Mouse (Mus musculus) embryonic facial prominence, embryonic 15.5 days (tissue): ENCODE results near the gene Ociad1. TPM values are rescaled to one million over a fixed set of nuclear protein-coding genes. Genes with fewer than 3 reads are reported as not detected.
A peak's percentile ranks its signal among the peaks of the same experiment; 100 is the strongest.

Experiments
- ATAC-seq: fragments of 200-750 bp; cut with Nextera tagmentation; 2 replicates; pipeline ENCODE4 v1.8.0; 2017; ENCODE audit warnings: low read depth, moderate TSS enrichment; ENCODE audit not compliant: insufficient number of reproducible peaks, low FRiP score, low TSS enrichment
- H3K27ac ChIP-seq: fragments of 300-500 bp; sonication (generic); replicated peaks from 2 replicates; pipeline ENCODE4 v1.5.1; 2015; ENCODE audit warnings: mild to moderate bottlenecking, inconsistent platforms
- H3K27me3 ChIP-seq: fragments of 300-500 bp; sonication (generic); 2 replicates; pipeline ENCODE4 v1.6.1; 2015; ENCODE audit warnings: inconsistent platforms
- H3K36me3 ChIP-seq: fragments of 300-500 bp; sonication (generic); 2 replicates; pipeline ENCODE4 v1.6.1; 2015; ENCODE audit warnings: mild to moderate bottlenecking, inconsistent platforms
- H3K4me1 ChIP-seq: fragments of 300-500 bp; sonication (generic); 2 replicates; pipeline ENCODE4 v1.6.1; 2015; ENCODE audit warnings: inconsistent platforms
- H3K4me2 ChIP-seq: fragments of 300-500 bp; sonication (generic); replicated peaks from 2 replicates; pipeline ENCODE4 v1.6.1; 2015; ENCODE audit warnings: mild to moderate bottlenecking, inconsistent platforms
- H3K4me3 ChIP-seq: fragments of 300-500 bp; sonication (generic); replicated peaks from 2 replicates; pipeline ENCODE4 v1.5.1; 2015; ENCODE audit warnings: mild to moderate bottlenecking, inconsistent platforms
- H3K9ac ChIP-seq: fragments of 300-500 bp; sonication (generic); 2 replicates; pipeline ENCODE4 v1.6.1; 2015; ENCODE audit warnings: inconsistent platforms
- H3K9me3 ChIP-seq: fragments of 300-500 bp; sonication (generic); replicated peaks from 2 replicates; pipeline ENCODE4 v1.6.1; 2016; ENCODE audit warnings: inconsistent platforms
- WGBS: fragments of 180-500 bp; shearing (Covaris S2); methylation state at CpG from one replicate; pipeline ENCODE4 v1.1.7; 2015; 5-methylcytosine and 5-hydroxymethylcytosine counted together
- polyA plus RNA-seq: library from polyadenylated mRNA; unstranded; fragments of >200 nt; fragmentation: Nextera tagmentation; extraction: Ambion mirVana; gene quantifications from 2 replicates; pipeline ENCODE4 v1.2.1, GENCODE M21; 2015

Ociad1 gene
- polyA plus RNA-seq, 1 experiment from 2014 or later, result 236 TPM

DNA sequence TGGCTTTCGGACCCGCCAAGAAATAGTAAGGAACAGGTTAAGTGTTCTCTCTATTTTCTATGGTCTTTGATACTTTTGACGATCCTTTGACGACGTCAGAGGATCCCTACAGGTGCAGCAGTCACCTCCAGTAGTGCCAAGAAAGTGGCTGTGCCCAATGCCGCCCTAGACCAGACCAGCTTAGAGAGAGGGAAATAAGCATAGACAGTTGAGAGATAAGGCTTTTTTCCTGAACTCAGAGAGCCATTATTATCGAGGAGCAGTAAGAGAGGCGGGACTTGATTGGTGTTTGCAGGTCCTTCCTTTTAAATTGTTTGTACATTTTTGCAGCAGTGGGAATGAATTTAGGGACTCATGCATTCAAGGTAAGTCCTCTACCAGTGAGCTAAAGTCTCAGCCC lies 34.9 kb upstream of the Ociad1 start:
- H3K36me3 ChIP-seq, result no peaks in the 10 kb centered on the region
- H3K4me2 ChIP-seq, result peak overlapping the region; percentile 77
- no peak overlapping the region for H3K27ac ChIP-seq
- WGBS, result 45% methylated on average over 8 of the region's 8 CpGs
- no peaks in the 10 kb centered on the region for H3K9me3 ChIP-seq
- peak overlapping the region; percentile 97; the same call in 1 of the 2 replicates for H3K4me3 ChIP-seq
- H3K27me3 ChIP-seq, result no peaks in the 10 kb centered on the region
- no peak overlapping the region for H3K9ac ChIP-seq
- no peak for ATAC-seq
- peaks cover 18% of the 10 kb centered on the region; the same call in 1 of the 2 replicates for H3K4me1 ChIP-seq

- H3K27ac ChIP-seq, result no peak overlapping the region
- no peak overlapping the region for H3K4me3 ChIP-seq
- no peak overlapping the region for H3K4me2 ChIP-seq
- ATAC-seq, result no peak
- no peaks in the 10 kb centered on the region for H3K4me1 ChIP-seq
- no peak overlapping the region for H3K9ac ChIP-seq
- no peaks in the 10 kb centered on the region for H3K27me3 ChIP-seq
- H3K36me3 ChIP-seq, result no peaks in the 10 kb centered on the region
- H3K9me3 ChIP-seq, result no peaks in the 10 kb centered on the region
- WGBS, result 65% methylated on average over 5 of the region's 5 CpGs
Measured at GRCm38 (mm10) chr5:73264122-73264521, 28.5 kb upstream of the Ociad1 start.

GRCm38 (mm10) chr5:73265460-73265859 lies 27.1 kb upstream of the Ociad1 start:
- 0 out of 2 replicates have a peak, but pooled peaks have one; percentile 24 for ATAC-seq
- 21% methylated on average over 5 of the region's 5 CpGs for WGBS

GRCm38 (mm10) chr5:73268636-73269213 lies 23.9 kb upstream of the Ociad1 start:
- no peak overlapping the region for H3K4me3 ChIP-seq
- no peaks in the 10 kb centered on the region for H3K36me3 ChIP-seq
- H3K4me1 ChIP-seq, result no peaks in the 10 kb centered on the region; the same call in 1 of the 2 replicates
- H3K4me2 ChIP-seq, result no peak overlapping the region
- WGBS, result 73% methylated on average over 11 of the region's 11 CpGs
- no peak for ATAC-seq
- no peak overlapping the region for H3K27ac ChIP-seq
- no peaks in the 10 kb centered on the region for H3K27me3 ChIP-seq
- H3K9me3 ChIP-seq, result no peaks in the 10 kb centered on the region
- no peak overlapping the region for H3K9ac ChIP-seq

More at GRCm38 (mm10) chr5:73265460-73265859, 27.1 kb upstream of the Ociad1 start:
- no peak overlapping the region for H3K4me2 ChIP-seq
- no peaks in the 10 kb centered on the region for H3K9me3 ChIP-seq
- no peak overlapping the region for H3K27ac ChIP-seq
- no peaks in the 10 kb centered on the region for H3K4me1 ChIP-seq
- no peak overlapping the region for H3K9ac ChIP-seq
- H3K4me3 ChIP-seq, result no peak overlapping the region
- H3K27me3 ChIP-seq, result no peaks in the 10 kb centered on the region
- H3K36me3 ChIP-seq, result no peaks in the 10 kb centered on the region

- H3K4me3 ChIP-seq, result no peak overlapping the region
- H3K9me3 ChIP-seq, result no peaks in the 10 kb centered on the region
- H3K36me3 ChIP-seq, result no peaks in the 10 kb centered on the region
- 63% methylated on average over 6 of the region's 6 CpGs for WGBS
- H3K4me2 ChIP-seq, result no peak overlapping the region
- no peak overlapping the region for H3K9ac ChIP-seq
- H3K4me1 ChIP-seq, result no peaks in the 10 kb centered on the region; the same call in 1 of the 2 replicates
- no peak overlapping the region for H3K27ac ChIP-seq
- no peak for ATAC-seq
- H3K27me3 ChIP-seq, result no peaks in the 10 kb centered on the region
Measured at GRCm38 (mm10) chr5:73270612-73271011, 22.0 kb upstream of the Ociad1 start.

GRCm38 (mm10) chr5:73273171-73273570 lies 19.4 kb upstream of the Ociad1 start:
- Histone ChIP-seq H3K27ac (no peak overlapping the region), H3K9ac (no peak overlapping the region), H3K9me3 (no peaks in the 10 kb centered on the region), H3K4me1 (no peaks in the 10 kb centered on the region; the same call in 1 of the 2 replicates), H3K27me3 (no peaks in the 10 kb centered on the region), H3K36me3 (no peaks in the 10 kb centered on the region), H3K4me3 (no peak overlapping the region), H3K4me2 (no peak overlapping the region)
- no peak for ATAC-seq
- 77% methylated on average over 4 of the region's 4 CpGs for WGBS

DNA sequence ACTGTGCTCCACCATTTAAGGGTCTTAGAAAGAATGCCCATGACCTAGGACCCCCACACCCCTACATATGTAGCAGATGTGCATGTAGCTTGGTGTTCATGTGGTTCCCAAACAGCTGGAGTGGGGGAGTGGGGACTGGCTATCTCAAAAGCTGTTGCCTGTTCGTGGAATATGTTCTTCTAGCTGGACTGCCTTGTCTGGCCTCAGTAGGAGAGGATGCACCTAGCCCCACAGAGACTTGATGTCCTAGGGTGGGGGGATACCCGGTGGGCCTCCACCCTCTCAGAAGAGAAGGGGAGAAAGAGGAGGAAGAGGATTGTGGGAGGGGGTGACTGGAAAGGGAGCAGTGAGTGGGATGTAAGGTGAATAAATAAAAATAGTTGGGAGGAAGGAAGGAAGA lies 17.6 kb upstream of the Ociad1 start:
- ATAC-seq, result no peak
- H3K27ac ChIP-seq, result no peak overlapping the region
- H3K4me1 ChIP-seq, result peaks cover 6% of the 10 kb centered on the region
- 83% methylated on average over 2 of the region's 2 CpGs for WGBS
- no peaks in the 10 kb centered on the region for H3K9me3 ChIP-seq
- H3K4me3 ChIP-seq, result no peak overlapping the region
- H3K36me3 ChIP-seq, result no peaks in the 10 kb centered on the region
- no peak overlapping the region for H3K4me2 ChIP-seq
- H3K9ac ChIP-seq, result no peak overlapping the region
- H3K27me3 ChIP-seq, result no peaks in the 10 kb centered on the region

- peak overlapping the region; percentile 63 for H3K27ac ChIP-seq
- H3K4me3 ChIP-seq, result no peak overlapping the region
- no peaks in the 10 kb centered on the region for H3K36me3 ChIP-seq
- H3K4me1 ChIP-seq, result peaks cover 6% of the 10 kb centered on the region
- no peaks in the 10 kb centered on the region for H3K9me3 ChIP-seq
- 0 out of 2 replicates have a peak overlapping the region, but pooled peaks have one; percentile 3 for H3K4me2 ChIP-seq
- WGBS, result 40% methylated on average over 10 of the region's 10 CpGs
- no peak overlapping the region for H3K9ac ChIP-seq
- ATAC-seq, result no peak
- no peaks in the 10 kb centered on the region for H3K27me3 ChIP-seq
Measured at GRCm38 (mm10) chr5:73279190-73279589, 13.4 kb upstream of the Ociad1 start.

- no peaks in the 10 kb centered on the region for H3K27me3 ChIP-seq
- H3K27ac ChIP-seq, result peak overlapping the region; percentile 63
- H3K4me3 ChIP-seq, result no peak overlapping the region
- H3K9ac ChIP-seq, result no peak overlapping the region
- no peaks in the 10 kb centered on the region for H3K9me3 ChIP-seq
- no peak for ATAC-seq
- 43% methylated on average over 4 of the region's 4 CpGs for WGBS
- peaks cover 6% of the 10 kb centered on the region for H3K4me1 ChIP-seq
- H3K36me3 ChIP-seq, result no peaks in the 10 kb centered on the region
- no peak overlapping the region for H3K4me2 ChIP-seq
Measured at GRCm38 (mm10) chr5:73279732-73280566, 12.6 kb upstream of the Ociad1 start.

DNA sequence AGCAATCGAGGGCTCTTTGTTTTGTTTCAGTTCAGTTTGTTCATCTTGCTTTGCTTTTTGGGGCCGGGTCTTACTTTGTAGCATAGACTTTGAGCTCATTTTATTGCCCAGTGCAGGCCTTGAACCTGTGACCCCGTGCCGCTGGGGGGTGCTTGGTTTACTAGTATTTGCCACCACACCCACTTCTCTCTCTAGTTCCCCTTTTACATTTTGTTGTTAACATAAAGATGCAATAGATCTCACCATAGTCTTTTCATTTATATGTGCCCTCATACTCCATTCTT lies 12.1 kb upstream of the Ociad1 start:
- Histone ChIP-seq H3K4me1 (peaks cover 6% of the 10 kb centered on the region), H3K9ac (no peak overlapping the region), H3K9me3 (no peaks in the 10 kb centered on the region), H3K27me3 (no peaks in the 10 kb centered on the region), H3K4me3 (no peak overlapping the region), H3K4me2 (no peak overlapping the region), H3K27ac (no peak overlapping the region), H3K36me3 (no peaks in the 10 kb centered on the region)
- ATAC-seq, result no peak
- WGBS, result 77% methylated on average over 4 of the region's 4 CpGs

DNA sequence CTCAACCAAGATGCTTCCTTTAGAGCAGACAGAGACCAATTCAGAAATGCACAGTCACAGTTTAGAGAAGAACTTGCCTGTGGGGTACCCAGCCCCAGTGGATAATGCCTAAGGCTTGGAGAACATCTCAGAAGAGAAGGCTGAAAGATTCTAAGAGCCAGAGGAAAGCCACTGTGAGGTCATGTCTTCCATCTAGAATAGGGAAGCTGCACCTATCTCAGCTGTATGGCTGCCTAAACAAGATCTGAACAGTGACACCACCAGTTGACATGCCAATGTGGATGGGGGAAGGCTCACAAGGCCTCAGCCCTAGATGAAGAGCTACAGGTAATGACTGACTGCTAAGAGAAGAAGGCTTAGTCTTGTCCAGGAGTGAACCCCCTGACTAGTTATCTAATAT lies 8.5 kb upstream of the Ociad1 start:
- H3K4me1 ChIP-seq, result peaks cover 6% of the 10 kb centered on the region
- H3K27me3 ChIP-seq, result no peaks in the 10 kb centered on the region
- H3K9ac ChIP-seq, result no peak overlapping the region
- no peak overlapping the region for H3K27ac ChIP-seq
- H3K36me3 ChIP-seq, result no peaks in the 10 kb centered on the region
- no peaks in the 10 kb centered on the region for H3K9me3 ChIP-seq
- H3K4me2 ChIP-seq, result no peak overlapping the region
- H3K4me3 ChIP-seq, result no peak overlapping the region
- no peak for ATAC-seq
